Mouse (Mus musculus): ENCODE results near the gene Clcc1. TPM values are rescaled to one million over a fixed set of nuclear protein-coding genes. Genes with fewer than 3 reads are reported as not detected.

The Clcc1 gene
- polyA plus RNA-seq, 1 experiment, result 37.9 TPM

- Histone ChIP-seq H3K4me1 (ENCODE audit: control insufficient read depth, insufficient read depth, low read length) (no peaks in the 10 kb centered on the region), H3K4me3 (ENCODE audit: insufficient read depth, low read length) (no peak overlapping the region), H3K27ac (ENCODE audit: insufficient read depth, low read length) (no peak overlapping the region)
- TF ChIP-seq CTCF (IDR thresholded peaks at IDR 0.05; ENCODE audit: borderline replicate concordance, insufficient read depth, low read length), result no peak
These were observed 44.9 kb downstream of the Clcc1 start for GRCm38 (mm10) chr3:108698662-108699061.

GRCm38 (mm10) chr3:108699786-108700185 lies 46.1 kb downstream of the Clcc1 start:
- no peak overlapping the region for H3K27ac ChIP-seq (ENCODE audit: insufficient read depth, low read length)
- H3K4me3 ChIP-seq (ENCODE audit: insufficient read depth, low read length), result no peak overlapping the region
- no peak for TF ChIP-seq POLR2A (IDR thresholded peaks at IDR 0.05; ENCODE audit: low read depth, low read length)
- no peak for TF ChIP-seq CTCF (IDR thresholded peaks at IDR 0.05; ENCODE audit: borderline replicate concordance, insufficient read depth, low read length)
- H3K4me1 ChIP-seq (ENCODE audit: control insufficient read depth, insufficient read depth, low read length), result no peaks in the 10 kb centered on the region

- no peaks in the 10 kb centered on the region for H3K4me1 ChIP-seq (ENCODE audit: control insufficient read depth, insufficient read depth, low read length)
- H3K4me3 ChIP-seq (ENCODE audit: insufficient read depth, low read length), result no peak overlapping the region
- H3K27ac ChIP-seq (ENCODE audit: insufficient read depth, low read length), result no peak overlapping the region
- TF ChIP-seq CTCF (IDR thresholded peaks at IDR 0.05; ENCODE audit: borderline replicate concordance, insufficient read depth, low read length), result no peak
- TF ChIP-seq POLR2A (IDR thresholded peaks at IDR 0.05; ENCODE audit: low read depth, low read length), result no peak
These were observed 47.5 kb downstream of the Clcc1 start for GRCm38 (mm10) chr3:108701256-108701655.

GRCm38 (mm10) chr3:108702789-108703188 lies 49.1 kb downstream of the Clcc1 start:
- Histone ChIP-seq H3K4me1 (ENCODE audit: control insufficient read depth, insufficient read depth, low read length) (no peaks in the 10 kb centered on the region), H3K4me3 (ENCODE audit: insufficient read depth, low read length) (no peak overlapping the region), H3K27ac (ENCODE audit: insufficient read depth, low read length) (no peak overlapping the region)
- TF ChIP-seq CTCF (IDR thresholded peaks at IDR 0.05; ENCODE audit: borderline replicate concordance, insufficient read depth, low read length) (no peak), POLR2A (IDR thresholded peaks at IDR 0.05; ENCODE audit: low read depth, low read length) (no peak)

GRCm38 (mm10) chr3:108711296-108711695 lies 57.6 kb downstream of the Clcc1 start:
- Histone ChIP-seq H3K4me3 (ENCODE audit: insufficient read depth, low read length) (no peak overlapping the region), H3K4me1 (ENCODE audit: control insufficient read depth, insufficient read depth, low read length) (no peaks in the 10 kb centered on the region), H3K27ac (ENCODE audit: insufficient read depth, low read length) (no peak overlapping the region)
- TF ChIP-seq CTCF (IDR thresholded peaks at IDR 0.05; ENCODE audit: borderline replicate concordance, insufficient read depth, low read length), result no peak
- TF ChIP-seq POLR2A (IDR thresholded peaks at IDR 0.05; ENCODE audit: low read depth, low read length), result no peak

GRCm38 (mm10) chr3:108713065-108713675 lies 59.5 kb downstream of the Clcc1 start:
- TF ChIP-seq POLR2A (IDR thresholded peaks at IDR 0.05; ENCODE audit: low read depth, low read length), result no peak
- Histone ChIP-seq H3K27ac (ENCODE audit: insufficient read depth, low read length) (no peak overlapping the region), H3K4me1 (ENCODE audit: control insufficient read depth, insufficient read depth, low read length) (no peaks in the 10 kb centered on the region), H3K4me3 (ENCODE audit: insufficient read depth, low read length) (no peak overlapping the region)

GRCm38 (mm10) chr3:108714837-108715236 lies 61.1 kb downstream of the Clcc1 start:
- TF ChIP-seq POLR2A (IDR thresholded peaks at IDR 0.05; ENCODE audit: low read depth, low read length), result no peak
- no peak for TF ChIP-seq CTCF (IDR thresholded peaks at IDR 0.05; ENCODE audit: borderline replicate concordance, insufficient read depth, low read length)
- no peak overlapping the region for H3K4me3 ChIP-seq (ENCODE audit: insufficient read depth, low read length)
- no peak overlapping the region for H3K27ac ChIP-seq (ENCODE audit: insufficient read depth, low read length)
- no peaks in the 10 kb centered on the region for H3K4me1 ChIP-seq (ENCODE audit: control insufficient read depth, insufficient read depth, low read length)

GRCm38 (mm10) chr3:108717896-108718502 lies 64.3 kb downstream of the Clcc1 start:
- Histone ChIP-seq H3K4me1 (ENCODE audit: control insufficient read depth, insufficient read depth, low read length) (peaks cover 3% of the 10 kb centered on the region), H3K4me3 (ENCODE audit: insufficient read depth, low read length) (no peak overlapping the region), H3K27ac (ENCODE audit: insufficient read depth, low read length) (no peak overlapping the region)
- TF ChIP-seq CTCF (IDR thresholded peaks at IDR 0.05; ENCODE audit: borderline replicate concordance, insufficient read depth, low read length) (no peak), POLR2A (IDR thresholded peaks at IDR 0.05; ENCODE audit: low read depth, low read length) (no peak)

- TF ChIP-seq CTCF (IDR thresholded peaks at IDR 0.05; ENCODE audit: borderline replicate concordance, insufficient read depth, low read length), result no peak
- no peak for TF ChIP-seq POLR2A (IDR thresholded peaks at IDR 0.05; ENCODE audit: low read depth, low read length)
- no peak overlapping the region for H3K4me3 ChIP-seq (ENCODE audit: insufficient read depth, low read length)
- peaks cover 3% of the 10 kb centered on the region for H3K4me1 ChIP-seq (ENCODE audit: control insufficient read depth, insufficient read depth, low read length)
- H3K27ac ChIP-seq (ENCODE audit: insufficient read depth, low read length), result no peak overlapping the region
These were observed 65.6 kb downstream of the Clcc1 start for GRCm38 (mm10) chr3:108719357-108719756.

- H3K27ac ChIP-seq (ENCODE audit: insufficient read depth, low read length), result no peak overlapping the region
- H3K4me3 ChIP-seq (ENCODE audit: insufficient read depth, low read length), result no peak overlapping the region
- H3K4me1 ChIP-seq (ENCODE audit: control insufficient read depth, insufficient read depth, low read length), result peaks cover 3% of the 10 kb centered on the region
- TF ChIP-seq POLR2A (IDR thresholded peaks at IDR 0.05; ENCODE audit: low read depth, low read length), result no peak
- TF ChIP-seq CTCF (IDR thresholded peaks at IDR 0.05; ENCODE audit: borderline replicate concordance, insufficient read depth, low read length), result no peak
These were observed 66.0 kb downstream of the Clcc1 start for GRCm38 (mm10) chr3:108719761-108720160.
